Mouse (Mus musculus): ENCODE data around the gene Papln. TPM values are rescaled to one million over a fixed set of nuclear protein-coding genes. Genes with fewer than 3 reads are reported as not detected.

The Papln gene
- total RNA-seq (2021) (1 to 10 TPM; 1.3 to 2.0 TPM), polyA plus RNA-seq (2012; rRNA removed) (5.0 and 6.1 TPM in 2 replicates)
- long read RNA-seq = 0 reads

DNA sequence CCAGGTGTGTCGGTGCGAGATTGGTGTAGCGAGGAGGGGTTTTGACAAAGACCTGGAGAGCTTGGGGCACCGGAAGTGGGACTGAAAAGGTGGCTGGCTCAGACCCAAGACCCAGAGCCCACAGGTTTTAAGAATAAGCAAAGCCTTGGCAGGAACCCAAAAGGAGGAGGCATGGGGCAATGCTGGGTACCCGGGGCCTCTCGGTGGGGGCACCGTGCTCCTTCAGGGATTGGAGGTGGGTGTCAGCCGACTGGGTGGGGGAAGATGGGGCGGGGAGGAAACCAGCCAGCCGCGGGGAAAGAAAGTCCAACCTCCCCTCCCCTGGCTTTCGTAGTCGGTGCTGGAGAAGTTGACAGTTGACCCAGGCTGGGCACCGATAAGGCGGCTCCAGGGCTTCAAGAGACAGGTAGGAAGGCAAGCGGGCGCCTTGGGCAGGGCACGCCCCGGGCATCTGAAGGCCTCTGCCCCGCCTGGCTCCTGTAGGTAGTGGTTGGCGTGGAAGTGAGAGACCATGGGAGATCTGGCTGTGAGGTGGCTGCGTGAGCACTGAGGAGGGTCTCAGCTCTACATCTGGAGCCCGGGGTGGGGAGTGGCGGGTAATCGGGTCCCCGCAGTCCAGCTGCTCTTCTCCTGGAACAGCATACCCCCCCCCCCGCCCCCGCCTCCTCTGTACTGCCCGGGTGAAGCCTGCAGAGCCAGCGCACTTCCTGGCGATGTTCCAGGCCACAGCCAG is at the start of gene Papln:
Papln (plus strand) TSS at position 324 of the 733 bp plus-strand sequence.
- DNase-seq = peak; percentile 15

DNA sequence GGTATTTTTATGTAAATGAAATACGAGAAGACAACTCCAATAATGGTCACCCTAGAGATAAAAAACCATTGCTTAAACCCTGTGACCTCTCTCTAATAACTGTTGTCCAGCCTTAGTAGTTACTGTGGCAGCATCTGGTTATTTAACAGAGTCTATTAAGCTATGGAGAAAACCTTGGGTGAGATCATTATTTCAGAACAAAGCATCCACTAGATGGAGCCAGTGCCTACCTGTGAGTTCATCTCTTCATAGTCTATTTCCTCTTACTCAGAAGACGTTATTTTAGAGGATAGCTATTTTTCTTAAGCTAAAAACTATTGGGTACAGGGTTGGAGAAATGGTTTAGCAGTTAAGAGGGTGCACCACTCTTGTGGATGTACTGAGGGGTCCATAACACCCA is 49.7 kb upstream of the Papln start:
- peak; percentile 36 for DNase-seq

DNA sequence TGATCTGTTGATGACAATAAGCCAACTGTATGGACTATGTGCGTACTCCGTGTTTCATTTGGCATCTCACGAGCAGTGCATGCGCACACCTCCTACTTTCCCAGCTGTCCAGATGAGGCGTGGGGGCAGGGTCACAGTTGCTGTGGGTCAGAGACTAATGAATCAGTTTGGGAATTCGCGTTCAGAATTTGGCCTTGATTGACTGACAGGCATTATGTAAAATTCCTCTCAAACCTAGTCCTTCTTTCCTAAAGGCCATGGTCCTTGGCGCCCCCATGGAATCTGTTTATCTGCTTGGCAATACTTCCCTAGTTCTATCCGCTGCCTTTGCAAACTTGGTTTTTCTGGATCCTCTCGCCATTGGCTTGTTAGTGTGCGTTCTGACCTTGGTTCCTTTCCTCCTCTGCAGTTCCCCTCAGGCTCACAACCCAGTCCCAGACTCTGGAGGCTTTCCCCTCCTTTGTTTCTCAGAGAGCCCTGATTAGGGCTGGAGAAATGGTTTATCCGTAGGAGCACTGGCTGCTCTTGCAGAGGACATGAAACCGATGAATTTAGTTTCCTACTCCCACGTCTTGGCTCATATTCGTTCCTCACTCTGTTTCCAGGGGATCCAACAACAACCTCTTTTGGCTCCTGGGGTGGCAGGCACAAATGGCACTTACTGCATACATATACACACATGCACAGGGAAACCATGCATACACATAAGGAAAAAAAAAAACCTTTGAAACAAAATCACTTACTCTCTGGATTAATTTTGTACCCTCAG is 46.8 kb upstream of the Papln start:
- DNase-seq = peak; percentile 79

GRCm38 (mm10) chr12:83719431-83719830 is 44.0 kb upstream of the Papln start:
- DNase-seq = no peak

DNA sequence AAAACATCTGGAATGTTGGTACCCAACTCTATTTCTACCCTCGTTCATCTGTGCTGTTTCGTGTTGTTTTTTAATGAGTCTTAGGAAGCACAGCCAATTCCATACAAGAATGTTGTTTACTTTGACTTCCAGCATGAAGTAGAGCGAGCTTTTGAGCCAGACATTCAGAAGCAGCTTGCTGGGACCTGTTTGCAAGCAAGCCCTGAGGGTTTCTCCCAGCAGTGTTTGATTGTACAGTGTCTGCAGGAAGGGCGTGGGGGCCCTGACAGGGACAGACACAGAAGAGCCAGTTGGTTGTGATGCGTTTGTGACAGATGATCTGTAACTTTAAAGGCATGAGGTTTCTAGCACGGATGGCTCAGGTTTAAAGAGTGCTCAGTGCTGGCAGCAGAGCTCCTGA is 42.2 kb upstream of the Papln start:
- no peak for DNase-seq

DNA sequence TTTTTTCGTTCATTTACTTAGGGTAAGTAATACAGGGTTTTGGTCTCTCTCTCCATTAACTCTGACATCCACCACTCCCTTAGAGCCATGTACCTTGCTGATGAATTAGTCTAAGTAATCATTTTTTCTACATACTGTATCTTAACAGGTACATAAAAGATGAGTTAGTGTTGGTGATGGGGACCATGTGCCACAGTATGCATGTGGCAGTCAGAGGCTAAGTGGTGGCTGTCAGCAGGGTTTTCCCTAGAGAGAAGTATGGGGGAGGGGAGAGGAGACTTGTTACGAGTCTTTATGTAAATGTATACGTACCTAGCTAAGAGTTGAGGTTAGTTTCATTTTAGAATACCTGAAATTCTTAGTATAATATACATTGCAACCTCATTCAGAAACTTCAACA is 40.4 kb upstream of the Papln start:
- no peak for DNase-seq

DNA sequence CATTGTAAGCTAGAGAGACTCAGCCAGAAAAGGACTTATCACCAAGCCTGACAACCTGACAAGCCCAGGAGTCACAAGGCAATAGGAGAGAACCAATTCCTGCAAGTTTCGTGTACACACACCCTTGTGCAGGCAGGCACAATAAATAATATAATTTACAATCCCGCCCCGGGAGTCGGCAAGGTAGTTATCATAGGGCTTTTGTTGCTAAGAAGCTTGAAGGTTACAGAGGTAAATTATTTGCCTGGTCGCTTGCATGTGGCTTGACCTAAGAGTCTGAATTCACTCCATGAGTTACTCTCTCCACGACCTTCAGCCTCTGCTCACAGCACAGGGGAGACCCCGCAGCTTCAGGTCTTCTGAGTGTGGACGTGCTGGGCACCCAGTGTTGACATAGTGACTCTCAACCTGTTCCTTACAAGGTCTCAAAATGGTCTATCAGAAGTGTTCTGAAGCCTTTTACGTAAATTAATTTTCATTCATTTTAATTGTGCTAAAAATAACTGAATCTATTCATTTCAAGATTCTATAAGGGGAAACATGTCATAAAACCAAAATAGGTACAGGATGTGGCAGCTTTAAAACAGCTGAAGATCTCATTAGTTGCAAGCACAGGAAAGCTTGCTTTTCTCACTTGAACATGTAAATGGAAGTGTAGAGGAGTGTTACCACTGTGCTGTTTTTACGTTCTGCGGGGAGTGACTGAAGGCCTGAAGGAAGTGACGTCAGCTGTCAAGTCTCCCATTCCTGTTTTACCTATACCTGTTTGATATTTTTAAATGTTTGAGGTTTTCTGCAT is 36.7 kb upstream of the Papln start:
- no peak for DNase-seq

GRCm38 (mm10) chr12:83732225-83732624 is 31.2 kb upstream of the Papln start:
- no peak for DNase-seq

- no peak for DNase-seq
Measured at GRCm38 (mm10) chr12:83734047-83734446, 29.4 kb upstream of the Papln start.

DNA sequence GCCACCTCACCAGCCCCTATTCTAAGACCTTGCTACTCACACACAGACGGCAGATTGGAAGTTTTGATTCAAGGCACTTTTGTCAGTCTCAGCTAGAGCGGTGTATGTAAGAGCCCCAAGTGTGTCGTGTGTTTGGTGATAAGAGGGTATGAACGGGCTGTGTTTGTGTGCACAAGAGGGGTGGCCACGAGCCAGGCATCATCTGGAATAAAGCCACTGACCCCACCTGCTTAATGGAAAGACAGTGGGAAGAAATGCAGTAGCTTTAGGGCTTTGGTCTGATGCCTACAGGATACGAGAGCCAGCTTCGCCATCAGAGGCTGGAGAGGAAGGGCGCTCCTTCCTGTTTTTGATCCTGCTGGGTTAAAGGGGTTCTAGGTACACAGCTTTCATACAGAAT is 27.2 kb upstream of the Papln start:
- DNase-seq = no peak

- DNase-seq = no peak
Measured at GRCm38 (mm10) chr12:83738651-83739050, 24.8 kb upstream of the Papln start.

- DNase-seq = no peak
Measured at GRCm38 (mm10) chr12:83741722-83742121, 21.7 kb upstream of the Papln start.

GRCm38 (mm10) chr12:83742834-83743233 is 20.6 kb upstream of the Papln start:
- DNase-seq = no peak

- no peak for DNase-seq
Measured at GRCm38 (mm10) chr12:83743712-83744111, 19.7 kb upstream of the Papln start.

DNA sequence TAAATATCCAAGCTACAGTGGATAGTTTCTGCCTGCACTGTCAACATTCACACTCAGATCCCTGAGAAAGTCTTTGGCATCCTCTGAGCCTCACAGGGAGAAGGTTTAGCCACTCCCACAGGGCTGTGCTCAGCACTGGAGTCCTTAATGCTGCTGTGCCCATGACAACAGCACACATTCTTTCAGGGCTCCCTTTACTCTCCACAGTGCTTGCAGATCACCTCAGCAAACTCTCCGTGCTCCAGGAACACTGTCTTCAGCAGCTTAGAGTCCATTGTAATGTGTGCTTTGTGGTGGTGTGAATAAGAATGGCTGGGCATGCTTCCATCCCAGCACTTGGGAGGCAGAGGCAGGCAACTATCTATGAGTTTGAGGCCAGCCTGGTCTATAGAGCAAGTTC is 14.2 kb upstream of the Papln start:
- DNase-seq = no peak

DNA sequence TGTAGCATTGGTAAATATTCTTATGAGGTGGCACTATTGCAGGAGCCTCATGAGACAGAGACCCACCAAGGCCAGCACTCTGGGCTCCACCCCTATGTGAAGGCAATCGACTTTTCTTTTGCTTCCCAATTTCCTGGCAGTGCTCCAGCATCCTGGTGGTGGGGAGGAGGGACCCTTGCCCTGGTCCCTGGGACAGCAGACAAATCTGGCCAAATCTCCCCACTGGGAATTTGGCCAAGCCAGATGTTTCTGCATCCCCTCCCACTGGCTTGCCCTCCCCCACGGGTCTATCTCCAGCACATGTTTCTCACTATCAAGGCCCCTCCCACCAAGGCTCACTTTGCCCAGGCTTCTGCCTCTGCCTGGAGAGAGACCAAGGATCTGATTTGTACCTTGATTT is 10.9 kb upstream of the Papln start:
- no peak for DNase-seq

DNA sequence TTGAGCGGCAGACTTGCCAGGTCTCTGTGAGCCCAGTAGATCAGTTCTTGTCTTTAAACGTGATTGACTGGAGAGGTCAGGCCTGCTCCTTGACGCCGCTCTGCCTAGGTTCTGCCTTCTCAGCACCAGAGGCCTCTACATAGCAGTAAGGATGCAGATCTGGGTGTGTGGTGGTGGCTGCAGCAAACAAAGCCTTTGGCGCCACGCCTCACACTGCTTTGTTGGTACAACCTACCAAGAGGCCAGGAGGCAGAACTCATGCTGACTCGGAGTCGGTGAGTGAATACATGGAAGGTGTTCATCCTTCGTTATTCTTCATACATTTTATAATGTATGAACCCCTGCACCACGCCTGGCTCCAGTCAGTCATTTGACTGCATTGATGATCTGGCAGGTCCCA is 4.7 kb upstream of the Papln start:
- DNase-seq = no peak

GRCm38 (mm10) chr12:83760201-83760600 is 3.2 kb upstream of the Papln start:
- no peak for DNase-seq

- DNase-seq = peak; percentile 60
Measured at GRCm38 (mm10) chr12:83762706-83763105, 728 bp upstream of the Papln start.

GRCm38 (mm10) chr12:83764044-83764365 is 571 bp downstream of the Papln start:
- peak; percentile 35 for DNase-seq

- no peak for DNase-seq
Measured at GRCm38 (mm10) chr12:83764519-83764918, 1.1 kb downstream of the Papln start.

GRCm38 (mm10) chr12:83765965-83766603 is 2.6 kb downstream of the Papln start:
- DNase-seq = no peak
